Mouse (Mus musculus) stomach, postnatal 0 days (tissue): ENCODE data around the gene Nfia. TPM values are rescaled to one million over a fixed set of nuclear protein-coding genes. Genes with fewer than 3 reads are reported as not detected.
A peak's percentile ranks its signal among the peaks of the same experiment; 100 is the strongest.

ENCODE experiments used
- ATAC-seq: fragments of 200-750 bp; cut with Nextera tagmentation; 2 replicates; pipeline ENCODE4 v1.8.0; 2017; ENCODE audit not compliant: low FRiP score, low TSS enrichment
- DNase-seq: peaks from one replicate; pipeline ENCODE4 v3.0.0-alpha.2; 2016; ENCODE audit warnings: low spot score
- H3K27ac ChIP-seq: fragments of 300-500 bp; sonication (generic); replicated peaks from 2 replicates; pipeline ENCODE4 v1.5.1; 2014; ENCODE audit warnings: mild to moderate bottlenecking, control low read depth
- H3K27me3 ChIP-seq: fragments of 300-500 bp; sonication (generic); 2 replicates; pipeline ENCODE4 v1.6.1; 2014; ENCODE audit warnings: low read length; ENCODE audit not compliant: control insufficient read depth, insufficient read depth
- H3K36me3 ChIP-seq: fragments of 300-500 bp; sonication (generic); 2 replicates; pipeline ENCODE4 v1.6.1; 2014; ENCODE audit warnings: low read length, mixed read lengths; ENCODE audit not compliant: control insufficient read depth, insufficient read depth
- H3K4me1 ChIP-seq: fragments of 300-500 bp; sonication (generic); replicated peaks from 2 replicates; pipeline ENCODE4 v1.6.1; 2014; ENCODE audit warnings: antibody characterized with exemption; ENCODE audit not compliant: control insufficient read depth, insufficient read depth
- H3K4me2 ChIP-seq: fragments of 300-500 bp; sonication (generic); replicated peaks from 2 replicates; pipeline ENCODE4 v1.6.1; 2014; ENCODE audit warnings: low read depth, mild to moderate bottlenecking, control low read depth, moderate library complexity
- H3K4me3 ChIP-seq: fragments of 300-500 bp; sonication (generic); 2 replicates; pipeline ENCODE4 v1.5.1; 2014; ENCODE audit warnings: low read depth, low read length, control low read depth
- H3K9ac ChIP-seq: fragments of 300-500 bp; sonication (generic); 2 replicates; pipeline ENCODE4 v1.6.1; 2014; ENCODE audit warnings: mild to moderate bottlenecking, low read length, control low read depth, mixed read lengths
- H3K9me3 ChIP-seq: fragments of 300-500 bp; sonication (generic); 2 replicates; pipeline ENCODE4 v1.6.1; 2016; ENCODE audit warnings: low read length; ENCODE audit not compliant: control insufficient read depth
- CTCF ChIP-seq: IDR thresholded peaks from 2 replicates; pipeline ENCODE4 v1.5.1; 2016; ENCODE audit warnings: antibody characterized with exemption, low read depth, mild to moderate bottlenecking, moderate library complexity
- EP300 ChIP-seq: optimal IDR thresholded peaks from 2 replicates; pipeline ENCODE3; 2016; ENCODE audit warnings: antibody characterized with exemption
- WGBS: fragments of 180-500 bp; shearing (Covaris S2); extraction: QIAGEN DNeasy Blood & Tissue Kit; methylation state at CpG from one replicate; pipeline ENCODE4 v1.1.7; 2014; 5-methylcytosine and 5-hydroxymethylcytosine counted together
- polyA plus RNA-seq: library from polyadenylated mRNA; unstranded; fragments of >200 nt; fragmentation: Nextera tagmentation; extraction: Ambion mirVana; gene quantifications from 2 replicates; pipeline ENCODE4 v1.2.1, GENCODE M21; 2015

The Nfia gene
- polyA plus RNA-seq, 1 experiment from 2014 or later: 26.0 TPM

GRCm38 (mm10) chr4:98101153-98102096, 328.9 kb downstream of the Nfia start:
- H3K4me1 ChIP-seq: peaks cover 3% of the 10 kb centered on the region; the same call in 1 of the 2 replicates
- DNase-seq (no peak), ATAC-seq (no peak)
- no peak overlapping the region for H3K27ac ChIP-seq
- 66% methylated on average over 10 of the region's 10 CpGs for WGBS
- no peak overlapping the region for H3K9ac ChIP-seq
- H3K4me2 ChIP-seq: no peak overlapping the region
- no peak overlapping the region for H3K4me3 ChIP-seq
- H3K36me3 ChIP-seq: no peaks in the 10 kb centered on the region
- H3K9me3 ChIP-seq: no peaks in the 10 kb centered on the region
- no peaks in the 10 kb centered on the region for H3K27me3 ChIP-seq
- no peak for TF ChIP-seq CTCF
- no peak for TF ChIP-seq EP300

- TF ChIP-seq EP300 (no peak), CTCF (no peak)
- Histone ChIP-seq H3K4me3 (no peak overlapping the region), H3K36me3 (no peaks in the 10 kb centered on the region), H3K9ac (no peak overlapping the region), H3K27me3 (no peaks in the 10 kb centered on the region), H3K4me1 (peaks cover 3% of the 10 kb centered on the region; the same call in 1 of the 2 replicates), H3K9me3 (no peaks in the 10 kb centered on the region), H3K27ac (no peak overlapping the region), H3K4me2 (no peak overlapping the region)
- ATAC-seq (no peak), DNase-seq (no peak)
- WGBS: 68% methylated on average over 24 of the region's 24 CpGs
These were observed 330.2 kb downstream of the Nfia start for GRCm38 (mm10) chr4:98102625-98103336.

DNA sequence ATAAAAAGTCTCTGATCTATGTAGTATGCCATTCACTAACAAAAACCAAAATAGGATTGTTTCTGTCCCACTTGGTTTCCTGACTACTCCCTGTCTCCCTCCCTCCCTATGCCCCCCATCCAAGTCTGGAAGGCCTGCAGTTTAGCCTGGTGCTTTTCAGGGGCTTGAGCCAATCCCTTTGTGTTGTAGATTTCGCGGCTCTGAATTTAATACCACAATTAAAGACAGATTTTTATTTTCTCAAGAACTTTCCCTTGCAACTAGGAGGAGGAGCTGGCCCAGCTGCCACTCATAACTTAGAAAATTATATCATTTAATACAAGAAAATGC, 330.8 kb downstream of the Nfia start:
- Histone ChIP-seq H3K9ac (no peak overlapping the region), H3K27me3 (no peaks in the 10 kb centered on the region), H3K36me3 (no peaks in the 10 kb centered on the region), H3K4me2 (no peak overlapping the region), H3K9me3 (no peaks in the 10 kb centered on the region), H3K4me3 (no peak overlapping the region), H3K4me1 (peaks cover 3% of the 10 kb centered on the region; the same call in 1 of the 2 replicates), H3K27ac (no peak overlapping the region)
- DNase-seq (no peak), ATAC-seq (no peak)
- 44% methylated on average over 2 of the region's 2 CpGs for WGBS
- TF ChIP-seq CTCF (no peak), EP300 (no peak)

- no peak for DNase-seq
- peaks cover 3% of the 10 kb centered on the region; the same call in 1 of the 2 replicates for H3K4me1 ChIP-seq
These were observed 331.6 kb downstream of the Nfia start for GRCm38 (mm10) chr4:98104161-98104560.

DNA sequence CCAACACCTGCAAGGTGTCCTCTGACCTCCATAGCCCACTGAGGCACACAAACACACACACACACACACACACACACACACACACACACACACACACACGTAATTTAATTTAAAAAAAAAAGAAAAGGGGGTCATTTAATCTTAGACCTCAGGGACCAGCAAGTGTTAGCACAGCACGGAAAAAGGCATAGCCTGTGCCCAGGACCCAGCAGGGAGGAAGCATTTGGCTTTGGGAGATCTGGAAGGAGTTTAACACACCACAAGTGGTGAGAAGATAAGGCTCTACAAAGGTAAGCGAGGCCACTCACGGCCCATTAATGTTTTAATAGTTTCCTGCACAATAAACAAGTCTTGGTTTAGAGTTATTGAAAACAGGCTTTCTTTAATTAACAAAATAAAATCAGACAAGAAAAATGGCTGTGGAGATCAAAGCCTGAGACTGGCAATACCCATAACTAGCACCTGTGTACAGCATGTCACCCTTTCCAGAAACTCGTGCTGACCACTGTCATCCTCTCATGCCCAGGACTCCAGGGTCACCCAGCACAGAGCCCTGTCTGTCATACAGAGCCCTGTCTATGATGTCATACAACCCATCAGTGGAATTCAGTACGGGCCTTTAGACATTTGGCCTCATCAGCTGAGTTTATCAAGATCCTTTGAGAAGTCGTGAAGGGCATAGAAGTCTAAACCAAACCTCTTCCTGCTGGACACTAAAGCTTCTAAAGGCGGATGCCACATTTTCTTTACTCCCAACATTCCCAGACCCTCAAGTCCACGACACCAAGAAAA, 332.6 kb downstream of the Nfia start:
- DNase-seq: no peak
- Histone ChIP-seq H3K36me3 (no peaks in the 10 kb centered on the region), H3K9me3 (no peaks in the 10 kb centered on the region), H3K27ac (peak overlapping the region; percentile 41; the same call in 1 of the 2 replicates), H3K4me3 (no peak overlapping the region), H3K4me1 (peaks cover 3% of the 10 kb centered on the region; the same call in 1 of the 2 replicates), H3K4me2 (no peak overlapping the region), H3K9ac (no peak overlapping the region), H3K27me3 (no peaks in the 10 kb centered on the region)
- TF ChIP-seq EP300 (no peak), CTCF (no peak)
- ATAC-seq: no peak
- WGBS: 61% methylated on average over 9 of the region's 9 CpGs

More at GRCm38 (mm10) chr4:98104161-98104560, 331.6 kb downstream of the Nfia start:
- Histone ChIP-seq H3K9ac (no peak overlapping the region), H3K36me3 (no peaks in the 10 kb centered on the region), H3K9me3 (no peaks in the 10 kb centered on the region), H3K4me3 (no peak overlapping the region), H3K27ac (no peak overlapping the region), H3K4me2 (no peak overlapping the region), H3K27me3 (no peaks in the 10 kb centered on the region)
- TF ChIP-seq CTCF (no peak), EP300 (no peak)
- ATAC-seq: no peak
- WGBS: 88% methylated on average over 8 of the region's 8 CpGs
